Mouse (Mus musculus): ENCODE measurements at regions not wholly inside any gene's neighbourhood (a gene's known extent, or its start where the extent isn't known, plus 50 kb on each side); places are given as distances from the start of the nearest gene placed in this dataset.

- Histone ChIP-seq H3K4me2 (no peak overlapping the region), H3K27ac (ENCODE audit: low read depth, low read length) (no peak overlapping the region), H3K9ac (ENCODE audit: low read depth, low read length) (no peak overlapping the region), H3K4me3 (ENCODE audit: low read depth, low read length) (no peak overlapping the region), H3K4me1 (ENCODE audit: control insufficient read depth, insufficient read depth, low read length) (peaks cover 27% of the 10 kb centered on the region), H3K27me3 (ENCODE audit: control insufficient read depth, insufficient read depth, low read length) (no peaks in the 10 kb centered on the region), H3K36me3 (ENCODE audit: control insufficient read depth, insufficient read depth, low read length) (no peaks in the 10 kb centered on the region), H3K9me3 (replicated peaks; ENCODE audit: control insufficient read depth, low read length) (no peaks in the 10 kb centered on the region)
- ATAC-seq (replicated peaks; ENCODE audit: insufficient number of reproducible peaks, low FRiP score, low TSS enrichment) = no peak
- 84% methylated on average over 11 of the region's 11 CpGs for WGBS (ENCODE audit: insufficient replicate concordance)
Measured at GRCm38 (mm10) chr8:126671594-126671993, 77.8 kb upstream of the Irf2bp2 start.

- no peaks in the 10 kb centered on the region for H3K36me3 ChIP-seq (ENCODE audit: control insufficient read depth, insufficient read depth, low read length)
- peaks cover 38% of the 10 kb centered on the region for H3K4me1 ChIP-seq (ENCODE audit: control insufficient read depth, insufficient read depth, low read length)
- 86% methylated on average over 9 of the region's 9 CpGs for WGBS (ENCODE audit: insufficient replicate concordance)
- H3K9me3 ChIP-seq (replicated peaks; ENCODE audit: control insufficient read depth, low read length) = no peaks in the 10 kb centered on the region
- no peaks in the 10 kb centered on the region for H3K27me3 ChIP-seq (ENCODE audit: control insufficient read depth, insufficient read depth, low read length)
- H3K27ac ChIP-seq (ENCODE audit: low read depth, low read length) = no peak overlapping the region
- H3K4me3 ChIP-seq (ENCODE audit: low read depth, low read length) = no peak overlapping the region
- H3K9ac ChIP-seq (ENCODE audit: low read depth, low read length) = no peak overlapping the region
- ATAC-seq (replicated peaks; ENCODE audit: insufficient number of reproducible peaks, low FRiP score, low TSS enrichment) = no peak
- no peak overlapping the region for H3K4me2 ChIP-seq
Measured at GRCm38 (mm10) chr8:126669919-126670318, 76.1 kb upstream of the Irf2bp2 start.

- Histone ChIP-seq H3K27me3 (ENCODE audit: control insufficient read depth, insufficient read depth, low read length) (no peaks in the 10 kb centered on the region), H3K27ac (ENCODE audit: low read depth, low read length) (no peak overlapping the region), H3K4me1 (ENCODE audit: control insufficient read depth, insufficient read depth, low read length) (peaks cover 39% of the 10 kb centered on the region), H3K4me2 (no peak overlapping the region), H3K9me3 (replicated peaks; ENCODE audit: control insufficient read depth, low read length) (no peaks in the 10 kb centered on the region), H3K4me3 (ENCODE audit: low read depth, low read length) (no peak overlapping the region), H3K36me3 (ENCODE audit: control insufficient read depth, insufficient read depth, low read length) (no peaks in the 10 kb centered on the region), H3K9ac (ENCODE audit: low read depth, low read length) (no peak overlapping the region)
- ATAC-seq (replicated peaks; ENCODE audit: insufficient number of reproducible peaks, low FRiP score, low TSS enrichment) = no peak
- 41% methylated on average over 6 of the region's 6 CpGs for WGBS (ENCODE audit: insufficient replicate concordance)
Measured at GRCm38 (mm10) chr8:126669154-126669553, 75.4 kb upstream of the Irf2bp2 start.

GRCm38 (mm10) chr8:126668657-126669025 is 74.9 kb upstream of the Irf2bp2 start:
- Histone ChIP-seq H3K36me3 (ENCODE audit: control insufficient read depth, insufficient read depth, low read length) (no peaks in the 10 kb centered on the region), H3K27ac (ENCODE audit: low read depth, low read length) (no peak overlapping the region; the same call in 1 of the 2 replicates), H3K4me3 (ENCODE audit: low read depth, low read length) (no peak overlapping the region), H3K4me1 (ENCODE audit: control insufficient read depth, insufficient read depth, low read length) (peaks cover 41% of the 10 kb centered on the region), H3K9me3 (replicated peaks; ENCODE audit: control insufficient read depth, low read length) (no peaks in the 10 kb centered on the region), H3K27me3 (ENCODE audit: control insufficient read depth, insufficient read depth, low read length) (no peaks in the 10 kb centered on the region), H3K9ac (ENCODE audit: low read depth, low read length) (no peak overlapping the region), H3K4me2 (no peak overlapping the region)
- 73% methylated on average over 5 of the region's 5 CpGs for WGBS (ENCODE audit: insufficient replicate concordance)
- no peak for ATAC-seq (replicated peaks; ENCODE audit: insufficient number of reproducible peaks, low FRiP score, low TSS enrichment)

GRCm38 (mm10) chr8:126667721-126668656 is 74.2 kb upstream of the Irf2bp2 start:
- no peak overlapping the region for H3K4me2 ChIP-seq
- H3K4me1 ChIP-seq (ENCODE audit: control insufficient read depth, insufficient read depth, low read length) = peaks cover 46% of the 10 kb centered on the region
- H3K27me3 ChIP-seq (ENCODE audit: control insufficient read depth, insufficient read depth, low read length) = no peaks in the 10 kb centered on the region
- no peak overlapping the region for H3K4me3 ChIP-seq (ENCODE audit: low read depth, low read length)
- WGBS (ENCODE audit: insufficient replicate concordance) = 59% methylated on average over 16 of the region's 16 CpGs
- no peaks in the 10 kb centered on the region for H3K36me3 ChIP-seq (ENCODE audit: control insufficient read depth, insufficient read depth, low read length)
- peak overlapping the region; percentile 59 for H3K9ac ChIP-seq (ENCODE audit: low read depth, low read length)
- no peaks in the 10 kb centered on the region for H3K9me3 ChIP-seq (replicated peaks; ENCODE audit: control insufficient read depth, low read length)
- ATAC-seq (replicated peaks; ENCODE audit: insufficient number of reproducible peaks, low FRiP score, low TSS enrichment) = no peak
- peak overlapping the region; percentile 98 for H3K27ac ChIP-seq (ENCODE audit: low read depth, low read length)

- Histone ChIP-seq H3K4me1 (ENCODE audit: control insufficient read depth, insufficient read depth, low read length) (peaks cover 53% of the 10 kb centered on the region), H3K36me3 (ENCODE audit: control insufficient read depth, insufficient read depth, low read length) (no peaks in the 10 kb centered on the region)
Measured at GRCm38 (mm10) chr8:126667086-126667720, 73.4 kb upstream of the Irf2bp2 start.

GRCm38 (mm10) chr8:126666327-126667085 is 72.7 kb upstream of the Irf2bp2 start:
- Histone ChIP-seq H3K4me1 (ENCODE audit: control insufficient read depth, insufficient read depth, low read length) (peaks cover 60% of the 10 kb centered on the region), H3K9ac (ENCODE audit: low read depth, low read length) (peak overlapping the region; percentile 59), H3K9me3 (replicated peaks; ENCODE audit: control insufficient read depth, low read length) (no peaks in the 10 kb centered on the region), H3K4me2 (peak overlapping the region; percentile 42), H3K4me3 (ENCODE audit: low read depth, low read length) (no peak overlapping the region), H3K27me3 (ENCODE audit: control insufficient read depth, insufficient read depth, low read length) (no peaks in the 10 kb centered on the region), H3K36me3 (ENCODE audit: control insufficient read depth, insufficient read depth, low read length) (no peaks in the 10 kb centered on the region), H3K27ac (ENCODE audit: low read depth, low read length) (peak overlapping the region; percentile 98)
- 2% methylated on average over 15 of the region's 15 CpGs for whole genome bisulfite sequencing (ENCODE audit: insufficient replicate concordance)
- peak; percentile 80 for ATAC-seq (replicated peaks; ENCODE audit: insufficient number of reproducible peaks, low FRiP score, low TSS enrichment)

More at GRCm38 (mm10) chr8:126667086-126667720, 73.4 kb upstream of the Irf2bp2 start:
- Histone ChIP-seq H3K27me3 (ENCODE audit: control insufficient read depth, insufficient read depth, low read length) (no peaks in the 10 kb centered on the region), H3K4me2 (peak overlapping the region; percentile 42), H3K9ac (ENCODE audit: low read depth, low read length) (peak overlapping the region; percentile 59), H3K9me3 (replicated peaks; ENCODE audit: control insufficient read depth, low read length) (no peaks in the 10 kb centered on the region), H3K27ac (ENCODE audit: low read depth, low read length) (peak overlapping the region; percentile 98), H3K4me3 (ENCODE audit: low read depth, low read length) (no peak overlapping the region)
- WGBS (ENCODE audit: insufficient replicate concordance) = 64% methylated on average over 12 of the region's 12 CpGs
- ATAC-seq (replicated peaks; ENCODE audit: insufficient number of reproducible peaks, low FRiP score, low TSS enrichment) = no peak

GRCm38 (mm10) chr8:126665581-126666241 is 71.9 kb upstream of the Irf2bp2 start:
- H3K4me3 ChIP-seq (ENCODE audit: low read depth, low read length) = 0 out of 2 replicates have a peak overlapping the region, but pooled peaks have one; percentile 2
- H3K4me2 ChIP-seq = peak overlapping the region; percentile 42
- peak overlapping the region; percentile 98 for H3K27ac ChIP-seq (ENCODE audit: low read depth, low read length)
- no peak for ATAC-seq (replicated peaks; ENCODE audit: insufficient number of reproducible peaks, low FRiP score, low TSS enrichment)
- no peaks in the 10 kb centered on the region for H3K27me3 ChIP-seq (ENCODE audit: control insufficient read depth, insufficient read depth, low read length)
- H3K9ac ChIP-seq (ENCODE audit: low read depth, low read length) = peak overlapping the region; percentile 59
- WGBS (ENCODE audit: insufficient replicate concordance) = 51% methylated on average over 18 of the region's 18 CpGs
- peaks cover 68% of the 10 kb centered on the region for H3K4me1 ChIP-seq (ENCODE audit: control insufficient read depth, insufficient read depth, low read length)
- no peaks in the 10 kb centered on the region for H3K36me3 ChIP-seq (ENCODE audit: control insufficient read depth, insufficient read depth, low read length)
- H3K9me3 ChIP-seq (replicated peaks; ENCODE audit: control insufficient read depth, low read length) = no peaks in the 10 kb centered on the region
